Mouse (Mus musculus): ENCODE data around the gene Skap1.

DNA sequence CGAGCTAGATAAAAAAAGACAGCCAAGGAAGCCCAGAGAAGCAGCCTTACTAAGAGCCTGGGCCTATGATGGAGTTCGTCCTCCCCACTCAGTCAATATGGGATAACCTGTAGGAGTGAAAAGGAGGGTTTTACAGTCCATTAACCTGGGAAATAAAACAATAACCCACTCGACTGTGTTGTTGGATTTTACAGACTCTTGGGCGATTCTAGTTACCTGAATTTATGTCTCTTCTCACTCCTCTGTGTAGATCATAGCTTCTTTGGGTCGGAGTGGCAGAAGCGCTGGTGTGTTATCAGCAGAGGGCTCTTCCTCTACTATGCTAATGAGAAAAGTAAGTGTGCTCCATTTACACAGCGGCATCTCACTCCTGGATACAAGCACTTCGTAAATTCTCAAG lies 239.4 kb downstream of the Skap1 start:
- TF ChIP-seq CTCF (conservative IDR thresholded peaks at IDR 0.05; ENCODE audit: low read length) (no peak), NANOG (IDR thresholded peaks at IDR 0.05; ENCODE audit: borderline replicate concordance, low read length) (no peak)

Data from E14TG2a.4 (cell line).